Mouse (Mus musculus) CH12F3 (cell line): ENCODE data around the gene Ccdc14.
"Not testable (repeated sequence)": the region's sequence is repeated elsewhere in the genome, so short reads cannot be mapped to it uniquely, and the experiment has no call there.

Experiments used
- in situ Hi-C: fragments of 300-500 bp; cut with MboI; formaldehyde crosslinking; loops from 2 replicates; pipeline ENCODE4 v1.14.3; 2020; ENCODE audit warnings: low sequenced_read_pairs

Ccdc14 gene

DNA sequence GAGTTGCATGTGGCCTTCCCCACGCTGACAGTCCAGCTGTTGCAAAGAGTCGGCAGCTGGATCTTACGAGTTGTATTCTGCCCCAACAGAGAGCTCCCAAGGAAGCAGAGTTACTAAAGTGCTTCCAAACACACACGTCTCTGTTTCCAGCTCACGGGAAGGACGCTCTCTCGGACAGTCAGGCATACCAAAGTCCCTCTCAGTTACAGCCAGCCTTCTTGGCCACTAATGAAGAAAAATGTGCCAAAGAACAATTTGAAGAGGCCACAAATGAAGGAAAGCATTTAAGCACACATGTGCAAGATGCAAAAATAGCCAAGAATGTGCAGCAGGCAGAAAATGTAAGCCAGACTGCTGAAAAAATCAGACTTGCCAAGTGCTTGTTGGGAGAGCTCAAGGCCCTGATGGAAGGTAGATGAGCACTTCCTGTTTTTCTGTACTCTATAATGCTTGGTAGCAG, 16.1 kb downstream of the Ccdc14 start:
- in situ Hi-C loops: no loop called here

DNA sequence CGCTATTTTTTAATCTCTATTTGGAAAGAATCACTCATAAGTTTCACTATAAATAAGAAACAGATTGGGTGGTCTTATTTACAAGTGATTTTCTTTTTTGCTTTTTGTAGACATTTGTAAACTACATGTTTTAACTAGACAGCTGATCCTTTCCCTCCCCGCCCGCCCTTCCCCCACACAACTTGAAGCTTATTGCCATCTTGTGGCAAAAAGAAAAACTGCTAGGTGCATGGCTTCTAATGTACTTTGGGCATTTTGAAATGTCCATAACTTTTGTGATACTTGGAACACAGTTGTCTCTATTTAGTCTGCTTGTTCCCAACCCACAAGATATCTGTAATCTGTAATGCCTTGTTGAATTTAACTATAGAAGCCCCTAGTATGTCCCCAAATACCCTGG, 21.1 kb downstream of the Ccdc14 start:
- in situ Hi-C loops: no loop called here

DNA sequence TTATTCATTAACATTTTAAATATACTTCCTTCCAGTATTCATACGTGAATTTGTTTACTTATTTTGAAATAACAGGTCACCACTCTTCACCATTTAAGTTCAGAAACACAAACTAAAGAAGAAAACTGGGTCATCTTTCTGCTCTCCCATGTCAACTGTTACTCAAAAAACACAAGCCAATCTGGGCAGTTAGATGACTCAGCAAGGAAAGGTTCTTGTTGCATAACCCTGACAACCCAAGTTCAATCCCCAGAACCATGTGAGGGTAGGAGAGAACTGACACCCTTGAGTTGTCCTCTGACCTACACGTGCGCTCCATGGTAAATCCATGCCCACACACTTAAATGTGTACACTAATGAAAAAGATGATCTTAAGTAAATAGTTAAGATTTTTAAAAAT, 34.7 kb downstream of the Ccdc14 start:
- in situ Hi-C loops: no loop called here

DNA sequence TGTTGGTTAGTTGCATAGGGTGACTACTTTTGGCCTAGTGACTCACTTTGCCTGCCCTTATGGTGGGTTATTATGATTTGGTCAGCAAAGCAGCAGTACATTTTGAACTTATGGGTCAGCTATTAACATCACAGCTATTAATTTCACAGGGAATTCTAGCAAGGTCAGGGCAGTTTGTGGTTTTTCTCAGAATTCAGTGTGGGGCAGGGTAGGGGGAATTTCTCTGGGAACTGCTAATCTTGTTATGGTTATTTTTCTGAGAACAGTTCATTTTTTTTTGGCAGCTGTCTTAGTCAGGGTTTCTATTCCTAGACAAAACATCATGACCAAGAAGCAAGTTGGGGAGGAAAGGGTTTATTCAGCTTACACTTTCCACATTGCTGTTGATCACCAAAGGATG, 38.2 kb downstream of the Ccdc14 start:
- in situ Hi-C loops: not testable (repeated sequence)

DNA sequence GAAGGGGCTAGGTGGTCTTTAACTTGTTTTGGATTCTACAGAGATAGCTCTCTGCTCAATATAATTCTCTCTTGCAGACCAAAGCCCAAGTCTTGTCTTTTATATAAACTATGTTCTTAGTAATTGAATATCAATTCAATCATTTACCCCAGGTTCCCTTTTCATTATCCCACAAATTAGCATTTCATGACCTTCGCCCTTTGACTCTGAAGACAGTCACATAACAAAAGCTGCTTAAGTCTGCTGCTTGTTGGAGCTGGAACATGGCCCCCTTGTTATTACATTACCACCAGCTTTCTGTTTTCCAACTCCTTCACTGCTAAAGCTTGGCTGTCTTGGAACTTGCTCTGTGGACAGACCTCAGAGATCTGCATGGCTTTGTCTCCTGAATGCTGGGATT, 39.0 kb downstream of the Ccdc14 start:
- in situ Hi-C loops: no loop called here

DNA sequence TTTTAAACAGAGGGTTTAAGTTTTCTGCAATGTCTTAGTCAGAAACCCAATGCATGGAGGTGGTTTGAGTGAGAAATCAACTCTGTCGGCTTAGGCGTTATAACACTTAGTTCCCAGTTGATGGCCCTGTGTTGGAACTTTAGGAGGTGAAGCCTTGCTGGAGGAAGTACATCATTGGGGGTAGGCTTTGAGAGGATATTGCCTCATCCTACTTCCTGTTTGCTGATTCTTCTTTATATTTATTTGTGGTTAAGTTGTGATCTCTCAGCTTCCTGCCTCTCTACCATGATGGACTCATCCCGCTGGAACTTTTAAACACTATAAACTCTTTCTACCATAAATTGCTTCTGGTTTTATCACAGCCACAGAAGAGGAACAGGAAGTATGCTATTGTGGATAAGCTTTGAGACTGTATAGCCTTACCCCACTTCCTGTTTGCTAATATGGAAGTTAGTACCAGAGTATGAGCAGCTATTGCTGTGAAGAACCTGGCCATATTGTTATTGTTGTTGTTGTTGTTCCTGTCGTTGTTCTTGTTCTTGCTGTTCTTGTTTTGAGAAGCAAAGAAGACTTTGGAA, 48.3 kb downstream of the Ccdc14 start:
- in situ Hi-C loops: no loop called here

DNA sequence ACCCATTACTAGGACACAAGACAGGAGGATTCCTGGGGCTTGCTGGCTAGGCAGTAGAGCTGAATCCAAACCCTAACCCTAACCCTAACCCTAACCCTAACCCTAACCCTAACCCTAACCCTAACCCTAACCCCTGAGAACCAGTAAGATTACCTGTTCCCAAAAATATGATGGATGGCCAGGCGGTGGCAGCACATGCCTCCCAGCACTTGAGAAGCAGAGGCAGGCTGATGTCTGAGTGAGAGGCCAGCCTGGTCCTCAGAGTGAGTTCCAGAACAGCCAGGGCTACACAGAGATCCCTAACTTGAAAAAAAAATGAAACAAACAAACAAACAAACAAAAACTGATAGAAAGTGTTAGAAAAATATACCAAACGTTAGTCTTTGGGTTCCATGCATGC, 52.5 kb downstream of the Ccdc14 start:
- in situ Hi-C loops: no loop called here

DNA sequence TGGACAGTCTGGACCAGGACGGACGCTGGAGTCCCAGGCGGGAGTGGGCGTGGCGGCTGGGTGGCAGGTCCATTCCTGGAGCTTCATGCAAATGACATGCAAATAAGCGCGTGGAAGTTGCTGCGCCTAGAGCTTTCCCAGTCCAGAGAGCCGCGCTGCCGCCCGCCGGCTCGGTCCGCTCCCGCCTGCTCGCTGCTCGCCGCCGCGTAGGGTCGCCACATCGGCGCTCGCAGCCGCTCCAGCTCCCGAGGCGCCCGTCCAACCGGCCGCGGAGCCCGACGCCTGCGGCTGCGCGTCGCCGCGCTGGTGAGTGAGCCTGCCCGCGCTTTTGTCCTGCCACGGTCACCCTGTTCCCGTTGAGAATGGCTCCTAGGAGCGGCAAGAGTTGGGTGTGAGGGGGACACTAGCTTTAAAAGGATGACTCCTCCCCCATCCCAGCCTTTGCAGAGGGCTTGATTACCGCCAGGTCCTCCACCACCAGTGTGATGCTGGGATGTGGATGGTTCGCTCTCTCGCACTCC, 54.7 kb downstream of the Ccdc14 start, which contains the start of gene Mylk:
TSS of gene Mylk (plus strand) at position 146 of the 521 bp plus-strand sequence.
- in situ Hi-C loops: no loop called here

DNA sequence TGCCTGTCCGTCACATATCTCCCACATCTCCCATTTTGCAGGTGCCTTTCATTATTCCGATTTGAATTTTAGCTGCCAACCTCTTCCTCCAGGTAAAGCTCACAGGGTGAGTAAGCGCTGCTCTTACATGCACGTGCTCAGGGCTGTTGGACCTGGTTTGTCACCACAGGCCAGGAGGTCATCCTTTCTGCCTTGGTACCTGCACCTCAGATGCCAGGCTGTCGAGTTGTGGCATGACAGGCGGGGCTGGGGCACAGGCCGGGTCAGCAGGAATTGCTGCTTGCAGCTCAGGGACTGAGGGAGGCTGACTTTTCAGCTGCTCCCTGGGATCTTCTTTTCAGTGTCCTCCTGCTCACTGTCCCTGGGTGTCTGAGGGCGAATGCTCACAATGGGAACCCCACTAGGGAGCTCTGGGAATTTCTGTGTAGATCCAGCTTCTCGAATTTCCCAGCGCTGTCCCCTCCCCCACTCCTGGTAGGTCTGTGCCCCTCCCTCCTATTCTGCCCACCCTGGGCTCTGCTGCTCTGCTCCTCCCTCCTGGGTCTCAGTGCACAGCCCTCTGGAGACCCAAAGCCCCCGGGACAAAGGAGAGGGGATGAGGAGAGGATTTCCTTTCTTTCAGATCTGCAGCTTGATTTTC, 57.8 kb downstream of the Ccdc14 start:
- in situ Hi-C loops: no loop called here

DNA sequence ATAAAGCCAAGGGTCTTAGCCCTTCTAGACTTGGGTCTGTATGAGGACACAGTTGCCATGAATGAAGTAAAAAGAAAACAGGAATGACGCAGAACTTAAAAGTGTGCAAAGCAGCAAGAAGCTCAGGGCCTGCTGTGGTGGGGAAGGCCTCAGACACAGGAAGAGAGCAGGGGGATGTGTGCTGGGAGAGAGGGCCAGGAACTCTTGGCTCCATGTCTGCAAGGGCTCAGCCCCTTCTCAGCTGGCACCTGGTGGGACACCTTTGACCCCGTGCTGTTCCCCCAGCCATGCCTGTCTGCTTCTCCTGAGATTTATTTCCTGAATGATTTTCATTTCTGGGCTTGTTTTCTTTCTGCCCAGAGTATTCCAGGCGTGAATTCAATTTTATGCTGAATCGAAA, 59.1 kb downstream of the Ccdc14 start:
- in situ Hi-C loops: no loop called here

DNA sequence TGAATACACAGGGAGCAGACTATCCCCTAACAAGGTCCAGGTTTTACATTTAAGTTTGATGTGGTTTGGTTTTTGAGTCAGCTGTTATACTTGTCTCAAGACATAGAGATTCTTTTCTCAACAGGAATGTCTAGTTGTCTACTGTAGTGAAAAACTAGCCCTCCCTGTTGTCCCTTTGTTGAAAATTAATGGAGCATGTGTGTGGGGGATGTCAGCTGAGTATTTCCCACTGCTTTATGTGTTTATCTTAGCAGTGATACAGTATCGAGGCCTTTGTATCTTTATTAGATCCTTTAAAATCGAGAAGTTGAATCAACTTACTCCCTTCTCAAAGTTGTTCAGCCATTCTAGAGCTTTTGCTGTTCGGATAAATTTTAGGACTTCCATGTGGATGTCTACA, 61.6 kb downstream of the Ccdc14 start:
- in situ Hi-C loops: no loop called here

DNA sequence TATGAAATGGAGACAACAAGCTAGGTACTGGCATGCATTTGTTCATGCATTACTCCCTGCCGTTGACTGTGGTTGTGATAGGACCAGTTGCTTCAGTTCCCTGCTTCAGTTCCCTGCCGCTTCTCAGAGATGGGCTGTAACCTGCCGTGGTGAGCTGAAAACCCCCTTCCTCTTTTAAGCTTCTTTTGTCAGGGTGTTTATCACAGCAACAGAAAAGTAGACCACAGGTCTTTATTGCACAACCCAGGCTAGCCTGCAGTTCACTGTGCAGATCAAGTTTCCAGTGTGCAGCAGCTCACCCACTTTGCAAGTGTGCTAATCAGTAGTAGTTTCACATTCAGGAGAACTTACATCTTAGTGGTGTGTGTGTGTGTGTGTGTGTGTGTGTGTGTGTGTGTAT, 62.6 kb downstream of the Ccdc14 start:
- in situ Hi-C loops: no loop called here

DNA sequence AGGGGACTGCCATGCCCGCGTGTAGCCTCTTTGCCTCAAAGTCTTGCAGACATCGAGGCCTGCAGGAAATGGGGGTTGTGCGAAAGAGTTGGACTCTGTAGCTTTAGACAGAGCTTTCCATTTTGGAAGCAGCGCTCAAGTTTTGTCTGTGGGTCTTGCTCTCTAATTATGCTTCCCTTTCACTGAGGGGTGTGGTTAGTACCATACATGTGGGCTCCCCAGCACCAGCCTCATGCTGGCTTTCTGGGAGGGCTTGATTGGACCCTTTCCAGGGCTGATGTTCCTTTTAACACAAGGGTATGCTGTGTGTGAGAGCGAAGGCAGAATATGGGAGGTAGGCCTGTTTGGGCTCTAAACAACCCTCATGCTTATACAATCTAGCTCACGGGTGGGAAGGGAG, 66.6 kb downstream of the Ccdc14 start:
- in situ Hi-C loops: no loop called here

DNA sequence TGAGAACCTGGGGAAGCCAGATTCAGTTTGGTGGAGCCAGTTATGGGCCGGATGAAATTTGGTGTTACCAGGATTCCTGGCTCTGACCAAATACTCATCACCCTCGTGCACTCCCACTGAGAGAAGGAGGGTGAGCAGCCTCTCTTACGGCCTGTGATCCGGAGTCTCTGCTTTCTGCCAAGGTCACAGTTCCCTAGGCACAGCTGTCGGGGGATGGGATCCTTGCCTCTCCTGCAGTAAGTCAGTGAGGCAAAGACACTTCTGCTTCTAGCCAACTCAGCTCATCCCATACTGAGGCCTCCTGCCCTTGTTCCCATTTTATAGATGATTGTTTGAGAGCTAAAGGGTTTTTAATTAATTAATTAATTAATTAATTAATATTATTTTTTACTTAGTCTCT, 67.8 kb downstream of the Ccdc14 start:
- in situ Hi-C loops: no loop called here

DNA sequence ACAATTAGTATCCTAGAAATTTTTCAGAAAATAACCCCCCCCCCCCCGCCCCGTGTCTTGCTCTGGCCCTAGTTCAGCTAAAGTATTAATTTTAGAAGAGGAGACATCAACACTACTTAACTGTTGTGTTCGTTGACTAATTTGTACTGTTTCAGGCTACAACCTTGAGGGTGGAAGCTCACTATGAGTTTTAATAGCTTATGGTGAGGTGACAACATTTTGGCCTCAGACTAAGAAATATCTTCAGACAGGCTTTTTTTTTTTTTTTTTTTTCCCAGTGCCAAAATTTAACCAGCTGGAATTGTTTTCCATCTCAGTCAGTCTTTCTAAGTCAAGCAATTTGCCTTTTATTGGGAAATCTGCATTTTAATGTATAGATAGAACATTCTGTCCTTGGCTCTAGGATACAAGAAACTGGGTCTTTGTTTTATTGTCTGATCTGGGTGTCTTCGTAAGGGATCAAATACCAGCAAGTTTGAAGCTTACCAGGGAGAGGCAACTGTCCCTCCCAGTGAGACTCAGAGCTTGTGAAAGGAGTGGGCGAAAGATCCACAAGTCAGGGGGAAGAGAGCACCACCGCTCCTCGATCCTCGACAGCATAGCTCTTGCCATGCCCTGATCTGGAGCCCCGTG, 73.7 kb downstream of the Ccdc14 start:
- in situ Hi-C loops: no loop called here

DNA sequence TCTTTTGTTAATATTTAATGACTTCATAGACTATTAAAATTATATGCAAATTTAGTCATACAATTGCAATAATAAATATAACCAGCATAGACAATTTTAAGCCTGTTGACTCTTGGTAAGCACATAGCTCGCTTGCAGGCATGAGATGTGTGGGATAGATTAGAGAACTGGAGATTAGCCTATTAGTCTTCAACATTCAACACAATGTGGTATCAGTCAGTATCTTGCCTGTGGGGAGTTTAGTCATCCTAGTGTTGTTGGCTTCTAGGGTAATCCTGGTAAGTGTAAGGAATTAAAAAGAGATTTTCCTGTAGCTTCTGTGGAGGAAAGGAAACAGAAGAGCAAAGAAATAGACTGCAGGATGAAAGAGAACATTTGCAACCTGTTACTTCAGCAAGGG, 75.2 kb downstream of the Ccdc14 start:
- in situ Hi-C loops: no loop called here

DNA sequence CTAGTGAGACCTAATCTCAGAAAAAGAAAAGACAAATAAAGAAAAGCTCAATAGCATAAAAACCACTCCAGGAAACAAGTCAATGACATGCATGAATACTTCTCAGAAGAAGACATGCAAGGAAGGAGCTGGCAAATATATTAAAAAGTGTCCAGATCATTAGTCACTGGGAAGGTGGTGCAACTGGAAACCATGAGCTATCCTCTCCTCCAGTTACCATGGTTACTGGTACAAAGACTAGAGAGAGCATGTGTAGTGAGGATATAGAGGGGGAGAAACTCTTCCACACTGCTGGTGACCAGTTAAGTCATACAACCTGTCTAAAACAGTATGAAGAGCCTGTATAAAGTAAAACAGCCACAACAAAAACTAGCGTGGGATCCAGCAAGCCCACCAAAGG, 75.8 kb downstream of the Ccdc14 start:
- in situ Hi-C loops: no loop called here

DNA sequence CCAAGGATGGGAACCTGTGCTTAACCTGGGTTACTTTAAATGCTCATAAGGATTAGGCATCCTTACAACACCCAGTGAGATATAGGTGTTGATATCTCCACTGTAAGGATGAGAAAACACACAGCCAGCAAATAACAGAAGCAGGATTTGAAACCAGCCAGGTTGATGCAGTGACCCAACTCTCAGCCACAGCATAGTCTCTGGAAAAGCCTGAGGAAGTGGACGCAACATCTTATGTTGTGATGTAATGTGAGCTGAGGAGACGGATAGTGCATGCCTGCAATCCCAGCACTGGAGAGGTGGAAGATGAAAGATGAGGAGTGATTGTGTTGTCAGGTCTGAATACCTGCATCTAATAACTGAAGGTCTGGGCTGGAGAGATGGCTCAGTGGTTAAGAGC, 77.0 kb downstream of the Ccdc14 start:
- in situ Hi-C loops: no loop called here

DNA sequence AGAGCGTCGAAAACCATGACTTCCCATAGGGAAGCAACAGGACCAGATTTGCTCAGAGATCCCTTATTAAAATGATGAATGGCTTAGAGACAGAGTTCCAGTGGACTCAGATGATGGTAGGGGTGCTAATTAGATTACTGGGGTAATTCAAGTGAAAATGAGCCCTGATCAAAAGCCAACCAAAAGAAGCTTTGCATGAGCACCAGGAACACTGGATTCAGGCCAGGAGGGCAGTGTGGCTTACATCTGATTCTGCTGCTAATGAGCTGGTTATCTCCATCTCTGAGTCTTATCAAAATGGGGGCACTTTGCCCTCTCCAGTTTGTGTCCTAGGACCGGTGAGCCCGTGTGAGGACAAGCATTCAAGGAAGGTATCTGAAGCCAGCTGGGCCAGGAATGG, 78.0 kb downstream of the Ccdc14 start:
- in situ Hi-C loops: no loop called here

DNA sequence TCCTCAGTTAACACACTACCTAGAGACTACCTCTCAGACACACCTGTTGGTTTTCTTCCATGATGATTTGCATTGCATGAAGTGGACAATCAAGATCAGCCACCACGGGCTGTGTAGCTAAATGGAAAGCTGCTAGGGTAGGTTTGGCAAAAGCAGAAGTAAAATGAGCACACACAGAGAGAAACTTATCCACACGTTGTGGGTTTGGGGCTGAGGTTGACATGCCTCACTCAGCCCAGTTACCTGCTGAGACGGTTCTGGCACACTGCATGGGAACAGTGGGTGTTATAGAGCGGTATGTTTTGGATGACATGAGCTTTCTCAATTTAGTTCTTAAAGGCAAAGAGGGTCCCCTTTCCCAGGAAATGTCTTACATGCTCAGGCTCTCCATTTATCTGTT, 79.7 kb downstream of the Ccdc14 start:
- in situ Hi-C loops: no loop called here

DNA sequence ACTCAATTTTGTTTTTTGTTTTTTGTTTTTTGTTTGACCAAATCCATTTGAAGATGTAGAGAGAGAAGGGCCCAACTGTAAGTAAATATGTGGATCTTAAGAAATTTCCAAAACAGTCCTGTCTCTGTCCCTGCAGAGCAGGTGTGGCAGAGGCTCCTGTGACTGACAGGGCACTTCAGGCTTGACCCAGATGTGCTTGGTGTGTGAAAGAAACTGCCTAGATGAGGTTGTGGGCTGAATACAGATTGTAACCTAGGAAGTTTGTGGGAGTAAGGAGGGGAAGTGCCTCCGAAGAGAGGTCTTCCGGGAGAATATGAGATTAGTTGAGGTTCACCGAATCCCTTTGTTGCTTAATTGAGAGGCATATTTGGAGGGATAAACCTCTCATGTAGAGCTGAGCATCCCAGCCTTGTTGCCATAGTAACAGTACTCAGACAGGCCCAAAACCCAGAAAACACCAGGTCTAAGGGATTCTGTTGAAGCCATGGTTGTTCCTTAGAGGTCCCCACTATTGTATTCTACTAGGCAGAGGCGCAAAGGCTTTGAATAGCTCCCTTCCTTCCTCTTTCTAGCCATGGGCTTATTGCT, 82.1 kb downstream of the Ccdc14 start:
- in situ Hi-C loops: no loop called here
